Mouse (Mus musculus) forebrain, embryonic 14.5 days (tissue): ENCODE measurements around the gene Plod1. TPM values are rescaled to one million over a fixed set of nuclear protein-coding genes. Genes with fewer than 3 reads are reported as not detected.

Experiments used
- ATAC-seq: fragments of 200-750 bp; cut with Nextera tagmentation; 2 replicates; pipeline ENCODE4 v1.8.0; 2017; ENCODE audit warnings: mild to moderate bottlenecking, moderate library complexity
- DNase-seq: peaks from one replicate; pipeline ENCODE4 v3.0.0-alpha.2; 2015; ENCODE audit warnings: low spot score
- H3K27ac ChIP-seq: fragments of 300-500 bp; sonication (generic); 2 replicates; pipeline ENCODE4 v1.5.1; 2014; ENCODE audit warnings: low read depth, mild to moderate bottlenecking, control low read depth, low read length, moderate library complexity
- H3K27me3 ChIP-seq: fragments of 300-500 bp; sonication (generic); replicated peaks from 2 replicates; pipeline ENCODE4 v1.6.1; 2014; ENCODE audit warnings: low read length, control low read depth, mixed read lengths; ENCODE audit not compliant: control insufficient read depth, insufficient read depth
- H3K36me3 ChIP-seq: fragments of 300-500 bp; sonication (generic); 2 replicates; pipeline ENCODE4 v1.6.1; 2014; ENCODE audit warnings: low read length, control low read depth; ENCODE audit not compliant: control insufficient read depth, insufficient read depth
- H3K4me1 ChIP-seq: fragments of 300-500 bp; sonication (generic); 2 replicates; pipeline ENCODE4 v1.6.1; 2014; ENCODE audit warnings: antibody characterized with exemption, low read length, control low read depth; ENCODE audit not compliant: control insufficient read depth, insufficient read depth
- H3K4me2 ChIP-seq: fragments of 300-500 bp; sonication (generic); 2 replicates; pipeline ENCODE4 v1.6.1; 2014; ENCODE audit warnings: mild to moderate bottlenecking, control low read depth, low read length
- H3K4me3 ChIP-seq: fragments of 300-500 bp; sonication (generic); 2 replicates; pipeline ENCODE4 v1.5.1; 2014; ENCODE audit warnings: low read depth, low read length, control low read depth
- H3K9ac ChIP-seq: fragments of 300-500 bp; sonication (generic); 2 replicates; pipeline ENCODE4 v1.6.1; 2014; ENCODE audit warnings: mild to moderate bottlenecking, low read length, control low read depth, moderate library complexity
- H3K9me3 ChIP-seq: fragments of 300-500 bp; sonication (generic); replicated peaks from 2 replicates; pipeline ENCODE4 v1.6.1; 2016; ENCODE audit warnings: low read length, control low read depth, mixed read lengths; ENCODE audit not compliant: control insufficient read depth
- WGBS: fragments of 180-500 bp; shearing (Covaris S2); extraction: QIAGEN DNeasy Blood & Tissue Kit; methylation state at CpG from one replicate; pipeline ENCODE4 v1.1.7; 2014; 5-methylcytosine and 5-hydroxymethylcytosine counted together
- polyA plus RNA-seq: library from polyadenylated mRNA; unstranded; fragments of >200 nt; fragmentation: Nextera tagmentation; extraction: Ambion mirVana; gene quantifications from 2 replicates; pipeline ENCODE4 v1.2.1, GENCODE M21; 2014

Gene Plod1
- polyA plus RNA-seq, 1 experiment from 2014 or later = 15.0 TPM

DNA sequence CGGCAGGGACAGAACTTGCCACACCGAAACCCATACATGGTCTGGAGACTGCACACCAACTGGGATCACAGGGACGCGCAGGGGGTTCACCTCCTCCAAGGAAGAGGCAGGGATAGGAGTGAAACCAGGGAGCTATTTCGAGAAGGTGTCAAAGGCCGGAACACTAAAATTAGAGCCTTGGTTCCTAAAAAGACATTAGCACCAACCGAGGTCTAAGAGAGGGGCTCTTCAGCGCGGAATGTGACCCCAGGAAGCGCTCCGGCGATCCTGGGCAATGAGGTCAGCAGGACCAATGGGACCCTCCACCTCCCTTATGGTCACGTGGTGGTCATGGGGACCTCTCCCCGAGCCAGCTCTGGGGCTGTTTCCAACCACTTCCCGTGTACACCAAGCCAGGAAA lies 27.1 kb upstream of the Plod1 start:
- no peak overlapping the region for H3K27ac ChIP-seq
- no peak overlapping the region for H3K4me2 ChIP-seq
- no peaks in the 10 kb centered on the region for H3K36me3 ChIP-seq
- no peak for ATAC-seq
- H3K27me3 ChIP-seq = no peaks in the 10 kb centered on the region
- no peak overlapping the region for H3K4me3 ChIP-seq
- H3K4me1 ChIP-seq = no peaks in the 10 kb centered on the region
- 91% methylated on average over 15 of the region's 15 CpGs for WGBS
- no peak for DNase-seq
- no peaks in the 10 kb centered on the region for H3K9me3 ChIP-seq
- no peak overlapping the region for H3K9ac ChIP-seq

DNA sequence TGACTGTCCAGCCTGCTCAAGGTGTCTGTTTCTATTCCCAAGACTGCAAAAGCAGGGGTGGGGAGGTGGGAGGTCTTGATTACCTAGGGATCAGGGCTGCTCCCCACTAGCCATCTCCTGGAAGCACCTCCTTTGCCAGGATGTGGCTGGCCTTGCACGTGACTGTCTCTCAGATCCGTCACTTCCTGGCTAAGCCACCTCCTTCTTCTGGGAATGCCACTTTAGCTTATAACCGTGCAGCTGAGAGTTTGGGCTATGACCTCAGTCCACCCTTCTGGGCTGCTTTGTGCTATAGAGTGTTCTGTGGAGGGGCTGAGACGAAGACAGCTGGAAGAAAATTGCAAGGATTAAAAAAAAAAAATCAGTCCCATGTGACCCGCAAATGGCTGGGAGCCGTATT lies 26.2 kb upstream of the Plod1 start:
- no peaks in the 10 kb centered on the region for H3K4me1 ChIP-seq
- no peaks in the 10 kb centered on the region for H3K27me3 ChIP-seq
- no peak overlapping the region for H3K27ac ChIP-seq
- no peaks in the 10 kb centered on the region for H3K9me3 ChIP-seq
- DNase-seq (no peak), ATAC-seq (no peak)
- H3K36me3 ChIP-seq = no peaks in the 10 kb centered on the region
- 60% methylated on average over 6 of the region's 6 CpGs for WGBS
- no peak overlapping the region for H3K4me3 ChIP-seq
- no peak overlapping the region for H3K4me2 ChIP-seq
- no peak overlapping the region for H3K9ac ChIP-seq

DNA sequence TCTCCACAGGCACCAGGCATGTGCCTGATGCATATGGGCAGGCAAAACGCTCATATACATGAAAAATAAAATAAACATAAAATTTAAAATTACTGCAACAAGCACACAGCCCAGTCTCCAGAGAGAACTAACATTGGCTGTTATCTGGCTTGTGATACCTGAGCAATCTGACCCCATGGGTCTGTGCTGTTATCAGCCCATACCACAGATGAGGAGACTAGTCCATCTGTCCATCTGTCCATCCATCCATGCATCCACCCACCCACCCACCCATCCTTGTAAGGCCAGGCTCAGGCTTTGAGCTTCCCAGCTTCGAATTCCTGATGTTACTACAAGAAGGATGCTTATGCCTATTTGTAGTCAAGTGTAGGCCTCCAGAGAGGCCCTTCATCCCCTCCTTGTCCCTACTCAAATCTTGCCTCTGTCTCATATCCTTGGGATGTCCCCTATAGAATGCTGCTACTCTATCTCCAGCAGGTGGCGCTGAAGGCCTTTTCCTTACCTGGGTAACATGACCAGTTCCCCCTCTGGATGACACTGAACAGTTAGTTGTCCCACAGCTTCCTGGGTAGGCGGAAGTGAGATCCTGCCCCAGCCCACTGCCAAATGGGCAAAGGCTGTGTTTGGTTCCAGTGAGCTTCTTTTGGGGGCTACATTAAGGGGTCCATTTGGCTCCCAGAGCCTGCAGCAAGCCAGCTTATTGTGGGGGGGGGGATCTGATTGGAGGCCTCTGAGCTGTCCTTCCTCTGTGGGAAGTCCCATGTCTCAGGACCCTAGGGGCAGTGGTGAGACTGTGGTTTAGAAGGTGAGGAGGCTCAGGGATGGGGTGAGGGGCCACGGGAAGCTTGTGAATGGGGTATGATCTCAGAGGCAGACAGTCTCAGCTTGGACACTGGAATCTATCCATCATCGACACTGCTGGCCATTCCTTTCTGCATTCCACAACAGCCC lies 23.6 kb upstream of the Plod1 start:
- no peak overlapping the region for H3K27ac ChIP-seq
- ATAC-seq = peak; percentile 85
- H3K36me3 ChIP-seq = no peaks in the 10 kb centered on the region
- no peaks in the 10 kb centered on the region for H3K9me3 ChIP-seq
- 48% methylated on average over 6 of the region's 6 CpGs for WGBS
- no peak overlapping the region for H3K9ac ChIP-seq
- H3K4me1 ChIP-seq = no peaks in the 10 kb centered on the region
- peak; percentile 85 for DNase-seq
- no peak overlapping the region for H3K4me2 ChIP-seq
- no peaks in the 10 kb centered on the region for H3K27me3 ChIP-seq
- no peak overlapping the region for H3K4me3 ChIP-seq

DNA sequence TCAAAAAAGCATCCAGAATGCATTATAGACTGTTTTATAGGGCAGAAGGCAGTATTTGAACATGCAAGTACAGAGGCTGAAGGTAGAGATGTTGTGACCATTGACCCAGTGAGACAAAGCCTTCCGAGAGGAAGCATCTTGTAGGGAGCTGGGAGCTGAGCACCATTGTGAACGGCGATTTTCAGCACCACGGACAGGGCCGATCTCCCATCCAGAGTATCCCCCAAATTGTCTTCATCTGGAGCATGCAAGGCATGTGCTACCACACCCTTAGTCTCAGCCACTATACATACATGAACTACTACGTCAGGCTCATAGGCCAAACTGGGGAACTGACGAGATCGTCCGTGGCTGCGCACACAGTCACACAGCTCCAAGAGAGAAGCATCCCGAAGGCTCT lies 20.6 kb upstream of the Plod1 start:
- no peaks in the 10 kb centered on the region for H3K27me3 ChIP-seq
- no peak for DNase-seq
- H3K9me3 ChIP-seq = no peaks in the 10 kb centered on the region
- H3K4me2 ChIP-seq = no peak overlapping the region
- H3K27ac ChIP-seq = no peak overlapping the region
- ATAC-seq = no peak
- H3K9ac ChIP-seq = no peak overlapping the region
- no peak overlapping the region for H3K4me3 ChIP-seq
- H3K36me3 ChIP-seq = peaks cover under 1% of the 10 kb centered on the region; the same call in 1 of the 2 replicates
- WGBS = 40% methylated on average over 11 of the region's 11 CpGs
- H3K4me1 ChIP-seq = no peaks in the 10 kb centered on the region

DNA sequence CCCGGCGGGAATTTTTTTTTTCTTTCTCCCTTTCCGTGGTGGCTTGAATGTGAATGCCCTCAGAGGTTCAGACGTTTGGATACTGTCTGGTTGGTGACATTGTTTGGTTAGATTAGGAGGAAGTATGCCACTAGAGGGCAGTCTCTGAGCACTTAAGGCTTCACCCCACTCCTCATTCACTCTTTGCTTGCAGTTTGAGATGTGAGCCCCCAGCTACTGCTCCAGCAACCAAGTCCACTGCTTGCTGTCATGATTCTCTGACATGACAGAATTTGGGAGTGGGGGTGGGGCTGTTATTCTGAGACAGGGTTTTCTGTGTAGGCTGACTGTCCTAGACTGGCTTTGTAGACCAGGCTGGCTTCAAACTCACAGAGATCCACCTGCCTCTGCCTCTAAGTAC lies 17.0 kb upstream of the Plod1 start:
- peak; percentile 50; the same call in 1 of the 2 replicates for ATAC-seq

DNA sequence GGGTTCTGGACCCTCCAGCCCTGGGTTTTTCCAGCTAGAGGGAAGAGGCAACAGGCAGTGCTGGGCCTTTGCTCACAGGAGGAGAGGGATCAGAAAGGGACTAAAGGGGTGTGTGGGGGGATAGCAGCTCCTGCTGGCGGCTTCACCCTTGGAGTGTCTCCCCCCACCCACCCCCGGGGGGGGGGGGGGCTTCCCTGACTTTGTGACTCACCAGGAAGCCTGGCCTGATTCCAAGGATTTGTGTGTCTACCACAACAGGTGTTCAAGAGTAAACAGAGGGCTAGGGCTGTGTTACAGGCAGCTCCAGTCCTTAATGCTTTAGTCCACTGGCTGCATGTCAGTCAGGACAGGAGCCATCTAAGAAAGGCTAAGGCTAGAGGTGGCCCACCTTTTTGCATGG lies 10.9 kb upstream of the Plod1 start:
- Histone ChIP-seq H3K4me1 (peaks cover 6% of the 10 kb centered on the region; the same call in 1 of the 2 replicates), H3K36me3 (peaks cover 63% of the 10 kb centered on the region), H3K9me3 (no peaks in the 10 kb centered on the region), H3K9ac (no peak overlapping the region), H3K27me3 (no peaks in the 10 kb centered on the region), H3K4me2 (no peak overlapping the region), H3K27ac (no peak overlapping the region), H3K4me3 (no peak overlapping the region)
- DNase-seq = no peak
- WGBS = 34% methylated on average over 2 of the region's 2 CpGs
- no peak for ATAC-seq

More for the DNA sequence above, 17.0 kb upstream of the Plod1 start:
- no peak overlapping the region for H3K4me2 ChIP-seq
- H3K27ac ChIP-seq = no peak overlapping the region
- no peak overlapping the region for H3K9ac ChIP-seq
- H3K9me3 ChIP-seq = no peaks in the 10 kb centered on the region
- WGBS = 10% methylated on average over 4 of the region's 4 CpGs
- peaks cover 16% of the 10 kb centered on the region; the same call in 1 of the 2 replicates for H3K36me3 ChIP-seq
- H3K4me1 ChIP-seq = no peaks in the 10 kb centered on the region
- no peaks in the 10 kb centered on the region for H3K27me3 ChIP-seq
- DNase-seq = peak; percentile 72
- no peak overlapping the region for H3K4me3 ChIP-seq

DNA sequence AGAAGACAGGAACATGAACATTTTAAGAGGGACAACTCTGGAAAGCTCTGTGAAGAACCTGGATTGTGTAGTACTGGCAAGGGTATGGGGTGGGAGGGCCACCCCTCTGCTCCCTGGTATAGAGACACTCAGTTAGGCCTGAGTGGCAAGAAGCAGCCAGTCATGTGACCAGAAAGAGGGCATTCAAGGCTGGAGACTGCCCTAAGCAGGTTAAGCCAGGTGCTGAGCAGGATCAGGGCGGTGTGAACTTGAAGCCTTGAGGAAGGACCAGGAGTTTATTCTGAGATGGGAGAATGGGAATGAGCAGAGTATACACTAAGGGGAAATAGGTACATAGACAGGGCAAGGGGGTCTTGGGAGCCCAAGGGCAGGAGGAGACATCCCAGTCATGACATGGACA lies 6.4 kb upstream of the Plod1 start:
- DNase-seq = no peak
- H3K4me3 ChIP-seq = no peak overlapping the region

DNA sequence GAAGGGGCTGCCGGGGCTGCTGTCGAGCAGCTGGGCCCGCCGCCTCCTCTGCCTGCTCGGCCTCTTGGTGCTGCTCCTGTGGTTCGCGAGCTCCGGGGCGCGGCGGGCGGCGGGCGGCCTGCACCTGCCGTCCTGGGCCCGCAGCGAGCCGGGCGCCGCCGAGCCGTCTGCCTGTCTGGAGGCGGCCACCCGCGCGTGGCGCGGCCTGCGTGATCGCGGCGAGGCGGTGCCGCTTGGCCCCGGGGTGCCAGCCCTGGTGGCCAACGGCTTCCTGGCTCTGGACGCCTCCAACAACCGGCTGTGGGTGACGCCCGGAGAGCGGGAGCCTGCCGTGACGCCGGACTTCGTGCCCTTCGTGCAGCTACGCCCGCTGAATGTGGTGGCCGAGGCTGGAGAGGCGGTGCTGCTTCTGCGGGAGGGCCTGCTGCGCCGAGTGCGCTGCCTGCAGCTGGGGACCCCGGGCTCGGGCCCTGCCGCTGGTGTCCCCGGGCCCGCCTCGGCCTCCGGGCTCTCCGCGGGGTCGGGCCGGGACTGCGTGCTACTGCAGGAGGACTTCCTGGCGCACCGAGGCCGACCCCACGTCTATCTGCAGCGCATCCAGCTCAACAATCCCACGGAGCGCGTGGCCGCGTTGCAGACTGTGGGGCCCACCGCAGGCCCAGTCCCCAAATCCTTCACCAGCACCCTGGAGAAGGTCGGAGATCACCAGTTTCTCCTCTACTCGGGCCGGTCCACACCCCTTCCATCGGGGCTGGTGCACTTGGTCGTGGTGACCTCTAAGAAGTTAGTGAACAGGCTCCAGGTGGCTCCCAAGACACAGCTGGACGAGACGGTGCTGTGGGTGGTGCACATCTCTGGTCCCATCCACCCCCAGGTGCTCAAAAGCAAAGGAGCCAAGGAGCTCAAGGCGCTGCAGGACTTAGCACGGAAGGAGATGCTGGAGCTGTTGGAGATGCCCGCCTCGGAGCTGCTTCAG lies 4.8 kb upstream of the Plod1 start:
- DNase-seq (no peak), ATAC-seq (peak; percentile 66)
- H3K4me3 ChIP-seq = peak overlapping the region; percentile 92
- H3K27ac ChIP-seq = peak overlapping the region; percentile 55; the same call in 1 of the 2 replicates
- peak overlapping the region; percentile 99 for H3K4me2 ChIP-seq
- H3K4me1 ChIP-seq = peaks cover 25% of the 10 kb centered on the region
- no peaks in the 10 kb centered on the region for H3K9me3 ChIP-seq
- H3K36me3 ChIP-seq = peaks cover 31% of the 10 kb centered on the region
- H3K27me3 ChIP-seq = no peaks in the 10 kb centered on the region
- WGBS = 7% methylated on average over 78 of the region's 88 CpGs
- peak overlapping the region; percentile 86 for H3K9ac ChIP-seq

More for the DNA sequence above, 6.4 kb upstream of the Plod1 start:
- peaks cover 25% of the 10 kb centered on the region for H3K4me1 ChIP-seq
- H3K27me3 ChIP-seq = no peaks in the 10 kb centered on the region
- H3K9ac ChIP-seq = no peak overlapping the region
- H3K36me3 ChIP-seq = peaks cover 47% of the 10 kb centered on the region
- no peak for ATAC-seq
- 0 out of 2 replicates have a peak overlapping the region, but pooled peaks have one; percentile 12 for H3K4me2 ChIP-seq
- H3K9me3 ChIP-seq = no peaks in the 10 kb centered on the region
- no peak overlapping the region for H3K27ac ChIP-seq
- WGBS = 87% methylated on average over 1 of the region's 1 CpGs
